In the genomic region with DNA sequence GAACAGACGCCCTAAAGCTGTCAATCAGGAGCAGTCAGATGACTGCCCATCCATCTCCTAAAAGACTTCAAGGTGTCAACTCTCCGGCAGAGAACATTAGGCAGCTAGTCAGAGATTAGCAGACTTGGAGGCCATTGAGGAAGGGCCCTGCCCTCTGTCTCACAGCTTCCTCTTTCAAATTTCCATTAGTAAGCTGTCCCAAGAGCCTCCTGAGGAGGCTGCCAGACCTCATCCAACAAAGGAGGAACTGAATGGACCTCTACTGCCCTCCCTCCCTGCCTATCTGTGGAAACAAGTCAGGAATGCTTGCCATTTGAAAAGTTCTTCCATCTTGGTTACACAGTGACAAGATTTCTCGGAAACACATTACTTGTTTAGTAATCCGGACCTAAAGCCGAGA, we compare ENCODE assay signal across 10 mouse cellular contexts. TPM values are rescaled to one million over a fixed set of nuclear protein-coding genes. Genes with fewer than 3 reads are reported as not detected.
DNase-seq lines count a peak whose midpoint lies in the region; ATAC-seq and TF ChIP-seq lines count a peak whose summit lies in the region.
"Had no signal": no experiment of that assay in that cellular context is flagged by ENCODE, and none has a peak within 500 bp of the region (broad histone marks: within the 10 kb centered on the region; RNA-seq: fewer than 3 reads in every experiment).

No protein-coding gene starts in this region.

- no peaks in the 10 kb centered on the region for H3K27me3 ChIP-seq in kidney, embryonic 16.5 days (ENCODE audit: insufficient read depth, low read length)
- H3K27me3 ChIP-seq in intestine, embryonic 15.5 days (replicated peaks): no peaks in the 10 kb centered on the region
- no peaks in the 10 kb centered on the region for H3K27me3 ChIP-seq in small intestine, adult 2 months (ENCODE audit: control insufficient read depth, insufficient read depth, low read length)
- H3K27me3 ChIP-seq: embryonic facial prominence, embryonic 12.5 days; neural tube, embryonic 12.5 days had no signal

- no peak for DNase-seq in kidney, postnatal 10 days
- DNase-seq in thymus, postnatal 14 days: no peak
- DNase-seq in embryo, embryonic 11 days: no peak
- DNase-seq: gastrocnemius, postnatal 36 days had no signal

- 64% methylated on average over 5 of the region's 5 CpGs for WGBS in kidney, embryonic 16.5 days
- 59% methylated on average over 5 of the region's 5 CpGs for WGBS in intestine, embryonic 15.5 days
- 84% methylated on average over 5 of the region's 5 CpGs for WGBS in small intestine, adult 2 months

- H3K4me1 ChIP-seq in kidney, embryonic 16.5 days (ENCODE audit: insufficient read depth, low read length): peaks cover 11% of the 10 kb centered on the region
- peaks cover 28% of the 10 kb centered on the region; the same call in 1 of the 2 replicates for H3K4me1 ChIP-seq in intestine, embryonic 15.5 days (replicated peaks)
- peaks cover 20% of the 10 kb centered on the region for H3K4me1 ChIP-seq in small intestine, adult 2 months (ENCODE audit: control insufficient read depth, insufficient read depth, insufficient read length, low read length)

- ATAC-seq in kidney, embryonic 16.5 days (ENCODE audit: low FRiP score, low TSS enrichment): no peak
- peak; percentile 75 for ATAC-seq in common myeloid progenitor, adult 5-6 weeks (replicated peaks; ENCODE audit: low read depth, poor library complexity, severe bottlenecking)
- no peak for ATAC-seq in intestine, embryonic 15.5 days

- no peak overlapping the region for H3K4me3 ChIP-seq in kidney, embryonic 16.5 days (ENCODE audit: low read length)
- H3K4me3 ChIP-seq in intestine, embryonic 15.5 days (replicated peaks): no peak overlapping the region
- H3K4me3 ChIP-seq in small intestine, adult 2 months (ENCODE audit: low read depth, low read length): no peak overlapping the region
- H3K4me3 ChIP-seq: embryonic facial prominence, embryonic 12.5 days; neural tube, embryonic 12.5 days had no signal

- H3K9ac ChIP-seq in kidney, embryonic 16.5 days (replicated peaks; ENCODE audit: low read length): no peak overlapping the region
- H3K9ac ChIP-seq in intestine, embryonic 15.5 days: no peak overlapping the region
- H3K9ac ChIP-seq: embryonic facial prominence, embryonic 12.5 days; neural tube, embryonic 12.5 days had no signal

- no peak for TF ChIP-seq CTCF in small intestine, adult 2 months (IDR thresholded peaks at IDR 0.05; ENCODE audit: extremely low read depth, insufficient read length, insufficient replicate concordance, low read depth, low read length)

- H3K9me3 ChIP-seq in kidney, embryonic 16.5 days (ENCODE audit: low read length): no peaks in the 10 kb centered on the region
- no peaks in the 10 kb centered on the region for H3K9me3 ChIP-seq in intestine, embryonic 15.5 days
- H3K9me3 ChIP-seq: embryonic facial prominence, embryonic 12.5 days; neural tube, embryonic 12.5 days had no signal

- no peak for TF ChIP-seq POLR2A in small intestine, adult 2 months (IDR thresholded peaks at IDR 0.05; ENCODE audit: low read depth, low read length)

- H3K4me2 ChIP-seq in kidney, embryonic 16.5 days (replicated peaks; ENCODE audit: low read depth, low read length): no peak overlapping the region
- H3K4me2 ChIP-seq in intestine, embryonic 15.5 days (replicated peaks): peak overlapping the region; percentile 71; the same call in 1 of the 2 replicates

- H3K27ac ChIP-seq in kidney, embryonic 16.5 days (ENCODE audit: low read length): peak overlapping the region; percentile 85; the same call in 1 of the 2 replicates
- peak overlapping the region; percentile 89 for H3K27ac ChIP-seq in intestine, embryonic 15.5 days
- peak overlapping the region; percentile 80; the same call in 1 of the 2 replicates for H3K27ac ChIP-seq in small intestine, adult 2 months (ENCODE audit: insufficient read depth, low read depth, low read length)
- H3K27ac ChIP-seq: embryonic facial prominence, embryonic 12.5 days; neural tube, embryonic 12.5 days had no signal

- H3K36me3 ChIP-seq in kidney, embryonic 16.5 days (ENCODE audit: insufficient read depth, low read length): no peaks in the 10 kb centered on the region
- H3K36me3 ChIP-seq in intestine, embryonic 15.5 days: no peaks in the 10 kb centered on the region
- H3K36me3 ChIP-seq in small intestine, adult 2 months (ENCODE audit: control insufficient read depth, insufficient read depth, low read length): no peaks in the 10 kb centered on the region
- H3K36me3 ChIP-seq: embryonic facial prominence, embryonic 12.5 days; neural tube, embryonic 12.5 days had no signal

RNA-seq across cellular contexts. Expression of gene D5Ertd579e, which starts 16.0 kb away (rescaled TPM):
- 18.4 and 20.7 TPM in 2 replicates for polyA plus RNA-seq in kidney, embryonic 16.5 days (2015; fragmentation: Nextera tagmentation; extraction: Ambion mirVana)
- total RNA-seq in common myeloid progenitor, adult 5-6 weeks (2017): 28.0 and 44.8 TPM in 2 replicates
- 15.6 and 16.7 TPM in 2 replicates for polyA plus RNA-seq in intestine, embryonic 15.5 days (2015; fragmentation: Nextera tagmentation; extraction: Ambion mirVana)
- polyA plus RNA-seq in small intestine, adult 2 months (2012; rRNA removed): 14.4 and 27.4 TPM in 2 replicates

RNA-seq across cellular contexts. Expression of gene Bloc1s4, which starts 36.6 kb away (rescaled TPM):
- 24.9 and 25.4 TPM in 2 replicates for polyA plus RNA-seq in kidney, embryonic 16.5 days (2015; fragmentation: Nextera tagmentation; extraction: Ambion mirVana)
- total RNA-seq in common myeloid progenitor, adult 5-6 weeks (2017): 18.3 and 20.3 TPM in 2 replicates
- polyA plus RNA-seq in intestine, embryonic 15.5 days (2015; fragmentation: Nextera tagmentation; extraction: Ambion mirVana): 21.8 and 23.5 TPM in 2 replicates
- polyA plus RNA-seq in small intestine, adult 2 months (2012; rRNA removed): 30.4 and 31.0 TPM in 2 replicates
